Mouse (Mus musculus) neutrophil, adult 5-6 weeks (primary cell): ENCODE measurements around the gene Sorcs1. TPM values are rescaled to one million over a fixed set of nuclear protein-coding genes. Genes with fewer than 3 reads are reported as not detected.

Experiments
- ATAC-seq: fragments of 151-379, 151-347 bp; 2 replicates; pipeline ENCODE4 v1.8.0; 2017; ENCODE audit warnings: mild to moderate bottlenecking, moderate TSS enrichment; ENCODE audit not compliant: insufficient number of reproducible peaks, poor library complexity, low FRiP score, severe bottlenecking; ENCODE audit errors: extremely low read depth
- total RNA-seq: library from RNA; stranded (forward); fragments of 200-1000 nt; gene quantifications from 2 replicates; pipeline ENCODE4 v1.2.3, GENCODE M21; 2017

Sorcs1 gene
- total RNA-seq, 1 experiment from 2014 or later: not detected

- ATAC-seq: no peak
Observed at GRCm38 (mm10) chr19:50582952-50583351, 95.5 kb downstream of the Sorcs1 start.

GRCm38 (mm10) chr19:50569669-50570195, 108.7 kb downstream of the Sorcs1 start:
- ATAC-seq: no peak

- ATAC-seq: no peak
Observed at GRCm38 (mm10) chr19:50566306-50566705, 112.1 kb downstream of the Sorcs1 start.

DNA sequence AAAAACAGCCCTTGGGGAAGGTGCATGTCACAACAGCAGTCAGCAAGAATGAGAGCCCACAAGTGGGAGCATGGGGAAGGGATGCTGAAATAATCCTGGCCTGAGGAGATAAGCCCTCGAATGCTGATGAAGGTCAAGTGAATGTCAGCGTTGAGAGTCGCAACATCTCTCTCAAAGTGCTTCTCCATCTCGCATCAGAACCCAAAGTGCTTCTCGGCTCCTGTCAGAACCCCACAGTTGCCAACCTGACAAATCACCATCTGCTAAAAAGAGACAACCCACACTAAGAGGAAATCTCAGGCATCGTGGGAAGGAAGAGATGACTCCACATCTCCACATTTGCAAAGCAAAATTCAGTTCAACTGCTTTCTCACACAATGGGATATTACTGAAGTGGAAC, 119.7 kb downstream of the Sorcs1 start:
- ATAC-seq: no peak

DNA sequence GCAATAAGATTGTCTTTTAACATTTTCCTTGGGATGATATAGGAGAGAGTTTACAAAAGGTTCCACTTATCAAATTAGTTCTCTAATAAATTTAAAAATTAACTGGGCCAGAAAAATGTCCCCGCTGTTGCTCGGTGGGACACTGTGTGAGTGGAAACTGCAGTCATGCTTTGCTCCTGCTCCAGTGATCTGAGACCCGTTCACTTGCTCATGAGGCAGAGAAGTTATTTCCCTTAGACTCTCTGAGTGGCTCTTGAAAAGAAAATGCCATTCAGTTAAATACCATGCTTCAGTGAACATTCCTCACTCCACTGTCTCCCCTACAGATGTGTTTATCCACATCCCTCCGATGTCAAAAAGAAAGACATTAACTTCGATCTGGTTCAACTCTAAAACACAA, 144.4 kb downstream of the Sorcs1 start:
- no peak for ATAC-seq

- no peak for ATAC-seq
Observed at GRCm38 (mm10) chr19:50527835-50528234, 150.6 kb downstream of the Sorcs1 start.

DNA sequence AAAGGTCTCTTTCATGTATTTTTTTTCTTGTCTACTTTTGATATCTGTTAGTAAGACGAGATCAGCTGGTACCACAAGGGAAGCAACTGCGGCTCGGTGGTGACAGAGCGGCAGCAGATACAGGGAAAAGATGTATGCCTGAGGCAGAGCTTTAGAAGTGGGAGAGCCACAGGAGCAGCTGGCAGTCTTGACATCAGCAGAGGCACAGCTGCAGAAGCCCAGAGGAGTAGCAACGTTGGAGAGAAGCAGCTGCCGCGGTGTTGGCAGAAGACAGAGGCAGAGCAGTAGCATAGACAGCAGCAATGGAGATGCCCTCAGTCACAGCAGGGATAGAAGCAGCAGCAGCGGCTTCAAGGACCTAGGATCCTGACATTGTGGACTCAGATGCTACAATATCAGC, 152.4 kb downstream of the Sorcs1 start:
- ATAC-seq: no peak

GRCm38 (mm10) chr19:50521943-50522342, 156.5 kb downstream of the Sorcs1 start:
- no peak for ATAC-seq

GRCm38 (mm10) chr19:50515059-50515673, 163.3 kb downstream of the Sorcs1 start:
- ATAC-seq: no peak

DNA sequence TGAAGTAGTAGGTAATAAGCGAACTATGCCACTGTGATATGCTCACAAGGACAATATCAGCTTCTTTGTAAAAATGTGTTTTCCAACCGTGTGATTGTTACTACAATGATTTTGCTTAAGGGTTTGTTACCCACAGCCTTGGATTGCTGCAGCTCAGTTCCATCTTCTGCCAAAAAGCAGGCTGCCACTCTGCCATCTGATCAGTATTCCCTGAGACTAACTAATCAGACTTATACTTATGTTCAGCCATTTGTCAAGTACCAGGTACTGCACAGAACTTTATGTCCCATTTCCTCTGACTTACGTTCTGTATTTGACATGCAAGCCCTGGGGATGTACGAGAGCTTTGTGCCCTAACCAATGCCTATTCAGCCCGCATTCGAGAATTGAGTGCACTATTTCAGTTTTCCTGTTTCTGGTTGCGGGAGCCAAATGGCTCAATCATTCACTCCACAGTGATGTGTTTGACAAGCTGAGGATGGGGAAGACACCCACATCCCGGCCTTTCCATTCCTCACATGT, 164.1 kb downstream of the Sorcs1 start:
- no peak for ATAC-seq

DNA sequence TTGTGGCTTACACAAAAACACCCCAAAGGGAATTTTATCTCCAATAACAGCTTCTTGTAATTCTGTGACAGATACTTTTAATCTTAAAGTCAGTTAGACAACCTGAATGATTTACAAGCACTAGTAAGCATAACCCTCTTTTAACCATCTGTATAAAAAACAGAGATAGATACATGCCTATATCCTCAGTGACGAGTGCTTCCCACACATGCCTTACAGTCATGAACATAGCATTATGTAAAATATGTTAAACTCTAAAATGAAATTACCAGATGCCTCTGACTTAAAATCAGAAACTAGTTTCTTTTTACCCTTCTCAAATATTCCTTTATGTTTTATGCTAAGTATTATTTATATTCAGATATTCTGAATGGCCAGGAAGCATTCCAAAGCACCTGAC, 175.6 kb downstream of the Sorcs1 start:
- ATAC-seq: no peak

- ATAC-seq: no peak
Observed at GRCm38 (mm10) chr19:50491121-50491520, 187.3 kb downstream of the Sorcs1 start.

- ATAC-seq: no peak
Observed at GRCm38 (mm10) chr19:50490721-50491120, 187.7 kb downstream of the Sorcs1 start.

- no peak for ATAC-seq
Observed at GRCm38 (mm10) chr19:50489786-50490185, 188.7 kb downstream of the Sorcs1 start.

DNA sequence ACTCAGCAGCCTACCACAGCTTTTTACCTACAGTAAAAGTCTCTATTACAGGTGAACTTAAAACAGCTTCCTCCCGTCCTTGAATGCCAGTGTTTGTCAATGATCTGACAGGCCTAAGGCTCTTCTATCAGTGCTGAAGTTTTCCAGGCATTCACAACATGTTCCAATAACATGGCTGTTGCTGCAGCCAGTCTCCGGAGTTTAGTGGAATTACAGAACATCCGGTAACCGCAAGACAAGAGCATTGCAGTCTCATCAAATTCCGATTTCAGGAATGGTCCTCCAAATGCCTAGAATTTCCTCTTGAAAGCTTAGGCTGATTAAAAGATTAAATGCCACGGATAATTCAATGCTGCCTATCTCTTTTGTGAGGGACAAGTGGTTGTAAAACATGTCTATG, 190.0 kb downstream of the Sorcs1 start:
- ATAC-seq: no peak

DNA sequence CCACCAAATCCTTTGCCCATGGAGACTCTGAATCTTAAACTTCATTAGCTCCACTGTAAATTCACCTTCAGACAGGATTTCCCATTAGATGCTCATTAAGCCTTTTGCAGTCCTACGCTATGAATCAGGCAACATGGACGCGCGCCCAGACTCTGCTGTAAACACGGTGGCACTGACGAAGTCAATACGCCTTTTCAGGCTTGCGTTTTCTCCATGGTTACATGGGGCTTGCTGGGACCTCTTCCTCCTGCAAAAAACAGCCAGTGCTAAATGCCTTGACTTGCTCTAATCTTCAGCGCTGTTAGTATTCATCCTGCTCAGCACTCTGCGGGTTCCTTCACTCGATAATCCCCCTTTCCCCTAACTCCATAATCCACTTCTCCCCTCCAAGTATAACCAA, 190.7 kb downstream of the Sorcs1 start:
- ATAC-seq: no peak

DNA sequence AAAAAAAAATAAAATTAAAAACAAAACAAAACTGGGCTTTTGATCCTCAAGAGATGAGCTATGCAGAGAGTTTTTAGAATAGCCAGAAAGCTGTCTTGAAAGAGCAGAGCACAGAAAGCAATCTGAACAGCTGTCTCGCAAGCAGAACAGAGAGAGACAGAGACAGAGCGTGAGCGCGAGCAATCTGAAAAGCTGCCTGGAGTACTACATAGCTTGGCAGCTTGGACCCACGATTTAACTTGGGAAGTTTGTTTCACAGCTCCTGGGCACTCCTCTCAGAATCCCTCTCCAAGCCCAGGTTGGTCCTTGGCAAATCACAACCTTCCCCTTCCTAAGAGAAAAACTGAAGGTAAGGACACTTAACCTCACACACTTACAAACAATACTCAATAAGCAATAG, 192.1 kb downstream of the Sorcs1 start:
- no peak for ATAC-seq

- ATAC-seq: no peak
Observed at GRCm38 (mm10) chr19:50476774-50477173, 201.7 kb downstream of the Sorcs1 start.

DNA sequence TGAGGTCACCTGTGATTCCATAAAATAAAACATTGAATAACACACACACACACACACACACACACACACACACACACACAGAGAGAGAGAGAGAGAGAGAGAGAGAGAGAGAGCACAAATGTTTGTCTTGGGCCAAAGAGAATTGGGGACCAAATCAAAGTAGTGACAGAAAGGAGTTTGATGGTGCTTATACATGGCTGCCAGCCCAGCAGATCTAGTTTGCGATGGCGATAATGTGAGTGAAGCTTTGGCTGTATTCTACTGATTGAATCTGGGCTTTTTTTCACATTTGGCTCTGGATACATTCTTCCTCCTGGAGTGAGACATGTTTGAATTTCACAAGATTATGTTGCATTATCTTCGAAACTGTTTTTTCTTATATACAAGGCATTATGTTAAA, 209.9 kb downstream of the Sorcs1 start:
- no peak for ATAC-seq

- no peak for ATAC-seq
Observed at GRCm38 (mm10) chr19:50464811-50465210, 213.6 kb downstream of the Sorcs1 start.

DNA sequence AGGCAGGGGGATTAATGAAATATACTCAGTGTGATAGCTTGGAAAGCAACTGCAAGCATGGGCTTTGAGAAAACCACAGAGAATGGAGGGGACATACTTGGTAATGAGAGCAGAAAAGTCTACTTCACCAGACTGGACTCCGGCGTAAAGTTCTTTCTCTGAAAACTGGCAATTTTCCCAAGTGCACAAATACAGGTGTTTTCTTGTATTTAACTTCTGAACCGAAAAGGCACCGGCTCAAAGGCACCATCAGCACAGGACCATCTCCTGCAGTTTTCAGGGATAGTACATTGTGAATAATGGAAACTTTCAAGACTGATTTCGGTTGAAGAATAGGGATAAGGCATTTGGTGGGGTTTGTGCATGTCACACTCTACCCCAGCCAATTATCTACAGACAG, 219.9 kb downstream of the Sorcs1 start:
- no peak for ATAC-seq
